Mouse (Mus musculus) fibroblast of lung, adult 2 months (primary cell): ENCODE data around the gene Cks1b.
"Not testable (repeated sequence)": the region's sequence is repeated elsewhere in the genome, so short reads cannot be mapped to it uniquely, and the experiment has no call there.

Experiments used
- DNase-seq: peaks from one replicate; pipeline ENCODE4 v3.0.0-alpha.2; 2011; ENCODE audit warnings: low read depth

Cks1b gene

GRCm38 (mm10) chr3:89418170-89418860 is at the start of gene Cks1b, which contains the start of gene Shc1:
Cks1b (minus strand) TSS chr3:89418383.
Shc1 (plus strand) TSS chr3:89418443.
- DNase-seq: peak; percentile 99

- DNase-seq: no peak
Observed at GRCm38 (mm10) chr3:89458965-89459807, 41.0 kb upstream of the Cks1b start.

GRCm38 (mm10) chr3:89458372-89458964 is 40.3 kb upstream of the Cks1b start:
- peak; percentile 56 for DNase-seq

GRCm38 (mm10) chr3:89456726-89457665 is 38.8 kb upstream of the Cks1b start:
- no peak for DNase-seq

- no peak for DNase-seq
Observed at GRCm38 (mm10) chr3:89455786-89456285, 37.7 kb upstream of the Cks1b start.

GRCm38 (mm10) chr3:89454401-89455177 is 36.4 kb upstream of the Cks1b start, which contains the start of gene Pmvk:
Pmvk (plus strand) TSS chr3:89454541.
- DNase-seq: no peak

- DNase-seq: no peak
Observed at GRCm38 (mm10) chr3:89451916-89452315, 33.7 kb upstream of the Cks1b start.

- DNase-seq: no peak
Observed at GRCm38 (mm10) chr3:89449541-89449940, 31.4 kb upstream of the Cks1b start.

GRCm38 (mm10) chr3:89448720-89449537 is 30.7 kb upstream of the Cks1b start:
- DNase-seq: no peak

GRCm38 (mm10) chr3:89440691-89441090 is 22.5 kb upstream of the Cks1b start:
- DNase-seq: no peak

- no peak for DNase-seq
Observed at GRCm38 (mm10) chr3:89437269-89437668, 19.1 kb upstream of the Cks1b start.

- DNase-seq: no peak
Observed at GRCm38 (mm10) chr3:89436176-89437113, 18.3 kb upstream of the Cks1b start, which contains the start of gene Pbxip1. Pbxip1 (plus strand) TSS chr3:89436706.

- DNase-seq: no peak
Observed at GRCm38 (mm10) chr3:89435041-89435440, 16.9 kb upstream of the Cks1b start.

GRCm38 (mm10) chr3:89434532-89434931 is 16.3 kb upstream of the Cks1b start:
- DNase-seq: no peak

- no peak for DNase-seq
Observed at GRCm38 (mm10) chr3:89432606-89433005, 14.4 kb upstream of the Cks1b start.

- DNase-seq: peak; percentile 87
Observed at GRCm38 (mm10) chr3:89430171-89431159, 12.3 kb upstream of the Cks1b start, which contains the start of gene Pygo2. Pygo2 (plus strand) TSS chr3:89430214.

GRCm38 (mm10) chr3:89429021-89429420 is 10.8 kb upstream of the Cks1b start:
- not testable (repeated sequence) for DNase-seq
